Mouse (Mus musculus): ENCODE results near the gene Csnk2a2. TPM values are rescaled to one million over a fixed set of nuclear protein-coding genes. Genes with fewer than 3 reads are reported as not detected.

The Csnk2a2 gene
- polyA plus RNA-seq, 1 experiment from 2014 or later = 10.5 TPM

DNA sequence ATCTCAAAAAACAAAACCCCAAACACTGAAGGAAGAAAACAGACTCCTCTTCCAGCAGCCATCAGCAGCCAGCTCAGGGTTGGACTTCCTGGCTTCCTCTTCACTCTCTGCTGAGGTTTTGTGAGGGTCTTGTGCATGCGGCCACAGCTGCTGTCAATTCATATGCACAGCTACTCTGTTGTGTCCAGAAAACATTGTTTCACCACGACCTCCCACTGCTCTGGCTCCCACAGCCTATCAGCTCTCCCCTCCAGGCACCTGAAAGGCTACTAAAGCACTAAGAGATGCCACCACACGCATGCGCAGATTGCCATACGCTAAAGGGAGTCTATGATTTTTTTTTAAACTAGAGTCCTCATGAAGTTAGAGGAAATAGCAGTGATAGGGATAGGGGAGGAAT lies 15.0 kb upstream of the Csnk2a2 start:
- H3K4me3 ChIP-seq (replicated peaks) = no peak overlapping the region
- no peak overlapping the region for H3K9ac ChIP-seq
- WGBS = 74% methylated on average over 5 of the region's 5 CpGs
- no peaks in the 10 kb centered on the region for H3K27me3 ChIP-seq (replicated peaks)
- no peaks in the 10 kb centered on the region for H3K4me1 ChIP-seq (replicated peaks)
- no peak overlapping the region for H3K27ac ChIP-seq
- H3K4me2 ChIP-seq (replicated peaks) = no peak overlapping the region
- H3K9me3 ChIP-seq = no peaks in the 10 kb centered on the region
- H3K36me3 ChIP-seq = no peaks in the 10 kb centered on the region
- no peak for ATAC-seq

DNA sequence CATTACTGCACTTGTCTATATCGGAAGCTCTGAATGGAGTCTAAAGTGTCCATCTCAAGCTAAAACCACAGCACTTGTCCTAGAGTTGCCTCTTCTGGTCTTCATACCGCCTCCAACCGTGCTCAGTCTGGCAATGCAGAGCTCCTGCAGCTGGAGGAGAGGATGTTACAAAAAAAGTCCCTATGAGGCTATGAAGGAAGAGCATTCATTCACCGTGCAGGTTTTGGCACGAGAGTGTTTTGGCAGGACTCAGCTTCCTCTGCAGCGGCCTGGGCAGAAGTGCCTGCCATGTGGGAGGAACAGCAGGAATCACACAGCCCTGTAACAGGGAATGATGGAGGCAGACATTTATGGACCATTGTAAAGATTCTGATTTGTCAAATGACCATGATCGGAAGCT lies 12.6 kb upstream of the Csnk2a2 start:
- ATAC-seq = no peak
- no peaks in the 10 kb centered on the region for H3K27me3 ChIP-seq (replicated peaks)
- H3K27ac ChIP-seq = no peak overlapping the region
- H3K36me3 ChIP-seq = no peaks in the 10 kb centered on the region
- no peak overlapping the region for H3K4me2 ChIP-seq (replicated peaks)
- 77% methylated on average over 7 of the region's 7 CpGs for WGBS
- H3K4me1 ChIP-seq (replicated peaks) = no peaks in the 10 kb centered on the region
- no peak overlapping the region for H3K4me3 ChIP-seq (replicated peaks)
- no peak overlapping the region for H3K9ac ChIP-seq
- H3K9me3 ChIP-seq = no peaks in the 10 kb centered on the region

DNA sequence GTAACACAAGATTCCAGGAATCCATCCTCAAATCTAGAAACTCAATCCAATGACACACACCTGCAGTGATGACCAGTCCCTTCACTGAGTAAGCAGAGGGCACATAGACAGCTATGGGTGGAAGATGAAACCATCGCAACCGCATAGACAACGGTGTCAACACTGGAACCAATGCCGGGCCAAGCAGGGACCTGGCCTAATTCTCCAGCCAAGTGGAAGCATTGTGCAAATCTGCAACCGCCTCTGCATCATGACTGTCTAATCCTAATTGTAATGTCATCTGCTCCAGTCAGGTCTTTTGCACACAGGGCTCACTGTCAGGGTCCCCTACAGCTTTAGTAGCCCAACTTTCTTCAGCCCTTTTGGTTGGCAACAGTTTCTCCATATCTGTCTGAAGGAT lies 10.6 kb upstream of the Csnk2a2 start:
- ATAC-seq = no peak
- Histone ChIP-seq H3K4me2 (replicated peaks) (no peak overlapping the region), H3K27ac (no peak overlapping the region), H3K4me1 (replicated peaks) (no peaks in the 10 kb centered on the region), H3K9ac (no peak overlapping the region), H3K9me3 (no peaks in the 10 kb centered on the region), H3K27me3 (replicated peaks) (no peaks in the 10 kb centered on the region), H3K36me3 (no peaks in the 10 kb centered on the region), H3K4me3 (replicated peaks) (no peak overlapping the region)
- over 99% methylated on average over 5 of the region's 5 CpGs for WGBS

DNA sequence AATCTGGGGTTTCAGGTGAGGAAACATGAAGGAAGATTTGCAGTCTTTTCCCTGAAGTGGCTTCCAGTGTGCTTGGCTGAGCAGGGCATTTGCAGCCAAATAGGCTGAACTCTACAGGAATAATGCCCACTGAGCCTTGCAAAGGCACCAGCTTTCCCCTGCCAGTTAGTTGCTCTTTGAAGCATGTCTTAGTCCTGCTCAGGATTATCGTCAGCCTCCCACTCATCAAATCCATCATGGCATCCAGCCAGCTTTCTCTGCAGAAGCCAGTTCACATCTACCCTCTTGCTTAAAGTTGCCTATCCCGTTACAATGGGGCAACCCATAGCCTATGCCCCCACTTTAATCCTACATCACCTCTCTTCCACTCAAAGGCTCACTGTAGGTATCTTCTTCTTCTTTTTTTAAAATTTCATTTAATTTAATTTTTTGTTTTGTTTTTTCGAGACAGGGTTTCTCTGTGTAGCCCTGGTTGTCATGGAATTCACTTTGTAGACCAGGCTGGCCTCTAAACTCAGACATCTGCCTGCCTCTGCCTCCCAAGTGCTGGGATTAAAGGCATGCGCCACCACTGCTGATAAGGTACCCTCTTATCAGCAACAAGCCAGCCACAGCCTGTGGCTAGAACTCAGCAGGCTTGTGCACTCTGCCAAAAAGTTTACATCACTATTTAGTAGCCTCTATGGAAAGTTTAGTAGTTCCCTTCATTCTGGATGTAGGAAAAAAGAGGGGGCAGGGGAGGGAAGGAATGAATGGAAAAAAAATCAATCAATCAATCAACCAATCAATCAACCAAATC lies 9.6 kb upstream of the Csnk2a2 start:
- H3K4me2 ChIP-seq (replicated peaks) = no peak overlapping the region

DNA sequence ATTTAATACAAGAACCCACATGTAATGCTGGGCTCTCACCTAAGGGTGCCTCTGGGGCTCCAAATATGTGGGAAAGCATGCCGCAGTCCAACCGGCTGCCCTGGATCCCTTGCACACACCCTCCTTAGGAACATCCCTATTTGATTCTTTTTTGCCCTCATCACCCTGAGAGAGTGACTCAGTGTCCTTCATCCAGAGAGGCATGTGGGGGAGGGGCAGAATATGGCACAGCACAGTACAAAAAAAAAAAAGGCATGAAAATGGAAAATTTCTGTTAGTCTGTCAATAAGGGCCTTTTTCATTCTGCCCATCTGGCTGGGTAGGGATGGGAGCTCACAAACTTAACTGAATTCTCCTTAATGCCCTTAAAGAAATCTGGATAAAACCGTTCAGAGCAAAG lies 8.0 kb upstream of the Csnk2a2 start:
- Histone ChIP-seq H3K27me3 (replicated peaks) (no peaks in the 10 kb centered on the region), H3K9ac (no peak overlapping the region), H3K4me3 (replicated peaks) (no peak overlapping the region), H3K4me1 (replicated peaks) (no peaks in the 10 kb centered on the region), H3K27ac (no peak overlapping the region), H3K36me3 (no peaks in the 10 kb centered on the region), H3K4me2 (replicated peaks) (no peak overlapping the region), H3K9me3 (no peaks in the 10 kb centered on the region)
- WGBS = 69% methylated on average over 3 of the region's 3 CpGs
- ATAC-seq = no peak

More for the DNA sequence above, 9.6 kb upstream of the Csnk2a2 start:
- Histone ChIP-seq H3K4me3 (replicated peaks) (no peak overlapping the region), H3K9me3 (no peaks in the 10 kb centered on the region), H3K4me1 (replicated peaks) (no peaks in the 10 kb centered on the region), H3K36me3 (no peaks in the 10 kb centered on the region), H3K9ac (no peak overlapping the region), H3K27me3 (replicated peaks) (no peaks in the 10 kb centered on the region), H3K27ac (no peak overlapping the region)
- 74% methylated on average over 4 of the region's 4 CpGs for WGBS
- ATAC-seq = no peak

DNA sequence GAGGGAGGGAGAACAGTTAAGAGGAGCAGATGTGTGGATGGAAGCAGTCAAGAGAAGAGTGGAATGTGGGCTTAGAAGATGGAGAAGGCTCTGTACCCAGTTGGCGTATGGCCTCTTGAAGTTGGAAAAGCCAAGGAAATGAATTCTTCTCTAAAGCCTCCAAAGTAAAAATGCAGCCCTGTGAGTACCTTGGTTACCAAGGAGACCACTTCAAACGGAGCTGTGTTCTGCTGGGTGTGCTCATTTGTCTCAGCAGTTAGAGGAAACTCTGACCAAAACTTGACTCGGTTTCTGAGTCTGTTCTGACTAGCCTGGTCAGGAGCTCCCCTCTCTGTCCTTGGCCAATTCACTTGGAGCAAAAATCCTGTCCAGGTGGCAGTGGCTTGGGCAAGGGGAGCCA lies 6.6 kb upstream of the Csnk2a2 start:
- Histone ChIP-seq H3K9ac (no peak overlapping the region), H3K27me3 (replicated peaks) (no peaks in the 10 kb centered on the region), H3K4me1 (replicated peaks) (no peaks in the 10 kb centered on the region), H3K27ac (no peak overlapping the region), H3K36me3 (no peaks in the 10 kb centered on the region), H3K4me3 (replicated peaks) (no peak overlapping the region), H3K4me2 (replicated peaks) (no peak overlapping the region), H3K9me3 (no peaks in the 10 kb centered on the region)
- 30% methylated on average over 3 of the region's 3 CpGs for WGBS
- ATAC-seq = no peak

DNA sequence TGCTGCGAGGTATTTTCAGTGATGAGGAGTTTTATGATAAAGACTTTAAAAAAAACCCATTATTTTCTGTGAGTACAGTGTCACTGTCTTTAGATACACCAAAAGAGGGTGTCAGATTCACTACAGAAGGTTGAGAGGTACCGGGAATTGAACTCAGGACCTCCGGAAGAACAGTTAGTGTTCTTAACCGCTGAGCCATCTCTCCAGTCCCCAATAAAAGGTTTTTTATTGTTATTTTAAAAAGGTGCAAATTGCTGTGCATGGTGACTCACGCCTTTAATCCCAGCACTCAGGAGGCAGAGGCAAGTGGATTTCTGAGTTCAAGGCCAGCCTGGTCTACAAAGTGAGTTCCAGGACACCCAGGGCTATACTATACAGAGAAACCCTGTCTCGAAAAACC lies 5.6 kb upstream of the Csnk2a2 start:
- H3K4me2 ChIP-seq (replicated peaks) = no peak overlapping the region
- H3K9me3 ChIP-seq = no peaks in the 10 kb centered on the region
- H3K27ac ChIP-seq = no peak overlapping the region
- H3K4me1 ChIP-seq (replicated peaks) = no peaks in the 10 kb centered on the region
- no peak overlapping the region for H3K9ac ChIP-seq
- H3K27me3 ChIP-seq (replicated peaks) = no peaks in the 10 kb centered on the region
- H3K36me3 ChIP-seq = no peaks in the 10 kb centered on the region
- H3K4me3 ChIP-seq (replicated peaks) = no peak overlapping the region
- no peak for ATAC-seq
- 84% methylated on average over 6 of the region's 6 CpGs for WGBS

DNA sequence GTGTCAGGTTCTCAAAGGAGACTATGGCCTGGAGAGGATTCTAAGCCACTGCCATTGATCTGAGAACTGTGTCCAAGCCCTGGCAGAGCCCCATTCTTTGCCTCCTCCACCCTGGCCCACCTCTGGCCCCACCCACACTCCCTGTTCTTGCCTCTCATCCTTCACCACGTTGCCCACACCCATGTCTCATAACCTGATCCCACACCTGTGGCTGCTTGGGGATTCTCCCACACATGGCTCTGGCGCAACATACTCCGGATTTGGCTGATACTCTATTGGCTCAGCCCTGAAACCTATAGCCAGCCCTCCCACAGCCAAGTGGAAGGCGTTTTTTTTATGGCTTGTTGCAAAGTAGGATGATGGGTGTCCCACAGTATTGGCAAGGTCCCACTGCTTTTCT lies 2.2 kb upstream of the Csnk2a2 start:
- Histone ChIP-seq H3K36me3 (no peaks in the 10 kb centered on the region), H3K4me1 (replicated peaks) (peaks cover 11% of the 10 kb centered on the region; the same call in 1 of the 2 replicates), H3K27ac (no peak overlapping the region), H3K27me3 (replicated peaks) (no peaks in the 10 kb centered on the region), H3K9me3 (no peaks in the 10 kb centered on the region), H3K4me2 (replicated peaks) (no peak overlapping the region), H3K4me3 (replicated peaks) (no peak overlapping the region), H3K9ac (no peak overlapping the region)
- 0 out of 2 replicates have a peak, but pooled peaks have one; percentile 26 for ATAC-seq
- 70% methylated on average over 4 of the region's 4 CpGs for WGBS

DNA sequence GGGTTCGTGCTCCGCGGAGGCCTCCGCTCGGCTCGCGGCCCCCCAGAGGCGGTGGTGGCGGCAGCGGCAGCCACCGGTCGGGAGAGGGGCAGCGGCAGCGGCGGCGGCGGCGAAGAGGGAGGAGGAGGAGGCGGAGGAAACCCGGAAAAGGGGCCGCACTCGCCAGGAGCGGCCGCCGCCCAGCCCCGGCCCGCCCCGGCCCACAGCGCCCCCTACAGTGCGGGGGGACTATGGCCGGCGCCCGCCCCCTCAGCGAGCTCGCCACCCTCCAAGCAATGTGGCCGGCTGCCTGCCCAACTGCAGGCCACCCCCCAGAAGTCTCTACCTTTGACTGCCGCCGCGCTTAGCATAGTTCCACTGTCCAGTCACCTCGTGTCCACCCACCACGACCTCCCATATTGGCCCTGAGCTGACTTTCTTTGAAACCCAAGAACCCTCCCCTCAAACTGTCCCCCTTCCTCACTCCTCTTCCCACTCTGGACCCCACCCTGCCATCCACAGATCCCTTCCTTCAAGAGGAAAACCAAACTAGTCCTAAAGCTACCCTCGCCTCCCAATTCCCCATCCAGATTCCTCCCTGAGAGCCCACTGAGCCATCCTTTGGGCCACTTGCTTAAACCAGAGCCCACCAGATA lies 1.0 kb downstream of the Csnk2a2 start:
- Histone ChIP-seq H3K9ac (peak overlapping the region; percentile 95), H3K4me1 (replicated peaks) (peaks cover 13% of the 10 kb centered on the region; the same call in 1 of the 2 replicates), H3K4me3 (replicated peaks) (peak overlapping the region; percentile 88), H3K9me3 (no peaks in the 10 kb centered on the region), H3K27ac (peak overlapping the region; percentile 67; the same call in 1 of the 2 replicates), H3K27me3 (replicated peaks) (no peaks in the 10 kb centered on the region), H3K36me3 (0 out of 2 replicates have a peak, but pooled peaks cover 5% of the 10 kb centered on the region), H3K4me2 (replicated peaks) (peak overlapping the region; percentile 87)
- 1% methylated on average over 23 of the region's 42 CpGs for WGBS
- ATAC-seq = peak; percentile 94

DNA sequence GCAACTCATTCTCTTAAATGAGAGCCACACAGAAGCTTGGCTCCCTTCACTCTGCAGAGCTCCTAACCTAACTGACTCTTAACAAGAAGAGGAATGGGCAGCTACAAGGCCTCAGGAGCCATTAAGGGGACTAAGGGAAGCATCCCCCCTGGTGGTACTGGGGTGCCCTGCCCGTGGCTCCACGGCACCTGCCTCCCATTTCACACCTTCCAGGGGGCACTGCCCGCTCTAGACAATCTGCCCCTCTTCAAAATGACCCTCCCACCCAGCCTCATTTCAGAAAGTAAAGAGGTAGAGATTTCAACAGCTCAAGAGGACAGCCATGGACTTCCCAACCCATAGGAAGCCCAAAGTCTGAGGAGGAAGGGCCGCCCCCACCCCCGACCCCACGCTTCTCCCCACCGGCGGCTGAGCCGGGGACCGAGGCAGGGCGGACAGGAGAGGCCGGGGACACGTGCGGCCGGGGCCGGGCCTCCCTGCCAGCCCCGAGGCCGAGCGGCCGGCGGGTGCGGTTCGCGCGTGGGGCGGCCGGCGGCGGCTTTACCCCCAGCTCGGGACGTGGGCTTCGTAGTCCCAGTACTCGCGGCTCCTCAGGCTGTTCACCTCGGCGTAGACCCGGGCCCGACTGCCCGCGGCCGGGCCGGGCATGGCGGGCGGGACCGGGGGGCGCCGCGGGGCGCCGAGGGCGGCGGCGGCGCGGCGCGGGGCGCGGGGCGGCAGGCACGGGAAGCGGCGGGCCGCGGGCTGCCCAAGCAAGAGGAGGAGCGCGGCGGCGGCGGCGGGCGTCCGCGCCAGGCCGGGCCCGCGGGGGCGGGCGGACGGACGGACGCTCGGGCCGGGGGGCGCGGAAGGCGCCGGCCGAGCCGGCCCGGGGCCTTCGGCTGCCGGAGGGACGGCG lies 1.8 kb downstream of the Csnk2a2 start:
- Histone ChIP-seq H3K4me2 (replicated peaks) (peak overlapping the region; percentile 87), H3K9me3 (no peaks in the 10 kb centered on the region), H3K4me1 (replicated peaks) (peaks cover 13% of the 10 kb centered on the region; the same call in 1 of the 2 replicates), H3K9ac (peak overlapping the region; percentile 95), H3K4me3 (replicated peaks) (peak overlapping the region; percentile 88), H3K27ac (peak overlapping the region; percentile 67; the same call in 1 of the 2 replicates), H3K36me3 (peaks cover 9% of the 10 kb centered on the region), H3K27me3 (replicated peaks) (no peaks in the 10 kb centered on the region)
- ATAC-seq = peak; percentile 68
- 1% methylated on average over 57 of the region's 95 CpGs for WGBS

DNA sequence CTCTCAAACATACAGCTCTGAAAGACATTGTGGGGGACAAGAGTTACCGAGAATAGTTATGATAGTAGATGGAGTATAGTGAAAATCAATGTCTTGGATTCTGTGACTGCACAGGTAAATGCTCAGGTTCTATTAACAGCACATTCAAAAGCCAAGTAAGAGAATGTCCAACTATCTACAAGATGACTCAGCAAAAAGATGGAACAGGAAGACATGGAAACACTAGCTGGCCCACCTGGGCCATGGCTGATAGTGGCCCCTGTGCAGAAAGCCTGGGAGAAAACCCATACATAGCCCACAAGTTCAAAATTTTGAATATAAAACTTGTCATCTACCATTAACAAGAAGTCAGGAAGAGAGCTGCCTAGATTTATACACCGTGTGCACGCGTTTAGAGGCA lies 19.8 kb downstream of the Csnk2a2 start:
- Histone ChIP-seq H3K27ac (no peak overlapping the region), H3K36me3 (peaks cover 24% of the 10 kb centered on the region), H3K4me1 (replicated peaks) (no peaks in the 10 kb centered on the region), H3K27me3 (replicated peaks) (no peaks in the 10 kb centered on the region), H3K9ac (no peak overlapping the region), H3K4me2 (replicated peaks) (no peak overlapping the region), H3K9me3 (no peaks in the 10 kb centered on the region), H3K4me3 (replicated peaks) (no peak overlapping the region)
- ATAC-seq = no peak
- WGBS = 98% methylated on average over 4 of the region's 4 CpGs

DNA sequence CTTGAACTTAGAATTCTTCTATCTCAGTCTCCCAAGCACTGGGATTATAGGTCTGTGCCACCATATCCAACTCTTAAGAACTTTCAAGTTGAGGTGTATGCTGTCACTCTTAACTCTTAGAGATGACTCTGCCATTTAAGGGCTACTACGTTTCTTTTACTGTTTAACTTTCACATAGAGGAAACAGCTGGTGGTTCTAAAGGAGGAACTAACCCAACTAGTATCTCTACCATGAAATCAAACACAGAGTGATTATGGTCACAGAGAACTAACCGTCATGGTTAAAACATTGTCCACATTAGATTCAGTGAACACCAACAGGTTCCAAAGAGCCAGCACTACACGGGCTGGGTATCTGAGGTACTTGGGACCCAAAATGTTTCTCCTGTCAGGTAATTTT lies 20.8 kb downstream of the Csnk2a2 start:
- no peaks in the 10 kb centered on the region for H3K9me3 ChIP-seq
- peaks cover 25% of the 10 kb centered on the region for H3K36me3 ChIP-seq
- H3K27ac ChIP-seq = no peak overlapping the region
- no peak for ATAC-seq
- H3K4me3 ChIP-seq (replicated peaks) = no peak overlapping the region
- no peak overlapping the region for H3K4me2 ChIP-seq (replicated peaks)
- WGBS = 89% methylated on average over 3 of the region's 3 CpGs
- H3K27me3 ChIP-seq (replicated peaks) = no peaks in the 10 kb centered on the region
- H3K4me1 ChIP-seq (replicated peaks) = no peaks in the 10 kb centered on the region
- H3K9ac ChIP-seq = no peak overlapping the region
